Mouse (Mus musculus): Measurements from ENCODE around the gene Olfr76. TPM values are rescaled to one million over a fixed set of nuclear protein-coding genes. Genes with fewer than 3 reads are reported as not detected.

Olfr76 gene
- not detected in 2 replicates for total RNA-seq (2023)

GRCm38 (mm10) chr19:12123103-12123502 is at the start of gene Olfr76:
Gene Olfr76 (minus strand): TSS chr19:12123203.

GRCm38 (mm10) chr19:12170062-12170599 is 47.1 kb upstream of the Olfr76 start, which contains the start of gene Olfr1555-ps1:
Gene Olfr1555-ps1 (minus strand): TSS chr19:12170112.

GRCm38 (mm10) chr19:12115797-12116196 is 7.2 kb downstream of the Olfr76 start, which contains the start of gene Olfr1428:
Gene Olfr1428 (minus strand): TSS chr19:12115897.

GRCm38 (mm10) chr19:12103234-12103633 is 19.8 kb downstream of the Olfr76 start, which contains the start of gene Olfr1427:
Gene Olfr1427 (minus strand): TSS chr19:12103334.

GRCm38 (mm10) chr19:12091913-12092312 is 31.1 kb downstream of the Olfr76 start, which contains the start of gene Olfr1426:
Gene Olfr1426 (minus strand): TSS chr19:12092013.

GRCm38 (mm10) chr19:12077631-12078030 is 45.4 kb downstream of the Olfr76 start, which contains the start of gene Olfr1425:
Gene Olfr1425 (minus strand): TSS chr19:12077731.

Other genes with a start within 250 kb of the Olfr76 start
- not detected in 2 replicates for gene Olfr1419, start 248.1 kb downstream of the Olfr76 start, total RNA-seq (2023)
- not detected in 2 replicates for gene Olfr1420, start 236.6 kb downstream of the Olfr76 start, total RNA-seq (2023)
- 34.1 and 46.7 TPM in 2 replicates for gene Patl1, start 210.8 kb downstream of the Olfr76 start, total RNA-seq (2023)
- 33.5 and 40.1 TPM in 2 replicates for gene Osbp, start 157.3 kb downstream of the Olfr76 start, total RNA-seq (2023)
- gene Olfr1423, start 81.9 kb downstream of the Olfr76 start, total RNA-seq (2023) = not detected in 2 replicates
- not detected in 2 replicates for gene Olfr1424, start 60.5 kb downstream of the Olfr76 start, total RNA-seq (2023)
- gene Olfr1425, start 45.5 kb downstream of the Olfr76 start, total RNA-seq (2023) = not detected in 2 replicates
- gene Olfr1426, start 31.2 kb downstream of the Olfr76 start, total RNA-seq (2023) = not detected in 2 replicates
- gene Olfr1427, start 19.9 kb downstream of the Olfr76 start, total RNA-seq (2023) = not detected in 2 replicates
- not detected in 2 replicates for gene Olfr1428, start 7.3 kb downstream of the Olfr76 start, total RNA-seq (2023)
- not detected in 2 replicates for gene Olfr1555-ps1, start 46.9 kb upstream of the Olfr76 start, total RNA-seq (2023)
- not detected in 2 replicates for gene Olfr1431, start 77.4 kb upstream of the Olfr76 start, total RNA-seq (2023)
- gene Olfr1432, start 109.4 kb upstream of the Olfr76 start, total RNA-seq (2023) = not detected in 2 replicates
- not detected in 2 replicates for gene Olfr262, start 118.5 kb upstream of the Olfr76 start, total RNA-seq (2023)
- gene Olfr235, start 137.8 kb upstream of the Olfr76 start, total RNA-seq (2023) = not detected in 2 replicates
- not detected in 2 replicates for gene Olfr1434, start 156.7 kb upstream of the Olfr76 start, total RNA-seq (2023)
- gene Olfr1436, start 175.9 kb upstream of the Olfr76 start, total RNA-seq (2023) = not detected in 2 replicates
- gene Olfr1437, start 201.9 kb upstream of the Olfr76 start, total RNA-seq (2023) = not detected in 2 replicates
- gene Olfr1438-ps1, start 212.7 kb upstream of the Olfr76 start, total RNA-seq (2023) = not detected in 2 replicates